Comparison of ENCODE assay signal across 11 mouse cellular contexts in the genomic region with DNA sequence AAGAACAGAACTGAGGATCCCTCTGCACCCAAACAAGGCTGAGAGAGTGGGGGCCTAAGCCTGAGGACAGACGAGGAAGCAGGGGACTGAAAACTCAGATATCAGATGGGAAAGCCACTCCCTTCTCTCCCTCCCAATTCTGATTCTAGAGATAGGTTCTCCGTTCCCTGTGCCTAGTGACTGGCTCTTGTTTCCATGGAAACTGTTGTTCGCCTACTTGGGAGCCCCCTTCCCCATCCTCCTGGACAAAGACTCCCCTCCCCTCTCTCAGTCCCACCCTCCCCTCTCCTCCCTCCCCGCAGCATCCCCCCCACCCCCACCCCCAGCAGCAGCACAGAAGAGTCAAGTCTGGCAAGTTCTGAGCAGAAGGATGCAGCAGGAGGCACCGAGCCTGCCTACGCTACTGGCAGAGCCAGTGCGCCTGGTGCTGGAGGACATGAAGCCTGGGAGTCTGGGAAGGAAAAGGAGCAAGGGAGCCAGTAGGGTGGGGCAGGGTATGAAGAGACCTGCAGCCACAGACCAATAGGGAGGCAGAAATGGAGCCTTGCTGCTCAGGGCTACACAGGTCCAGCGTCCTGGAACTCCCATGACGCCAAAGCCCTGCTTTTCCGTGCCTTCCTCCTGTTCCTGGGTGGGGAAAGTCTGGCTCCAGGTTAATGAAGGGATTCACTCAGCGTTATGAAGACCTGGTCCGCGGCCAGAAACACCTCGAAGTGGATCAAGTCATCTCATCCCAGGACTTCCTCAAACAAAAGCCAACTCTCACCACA. TPM values are rescaled to one million over a fixed set of nuclear protein-coding genes. Genes with fewer than 3 reads are reported as not detected.
DNase-seq lines count a peak whose midpoint lies in the region; ATAC-seq and TF ChIP-seq lines count a peak whose summit lies in the region.
"Had no signal": no experiment of that assay in that cellular context is flagged by ENCODE, and none has a peak within 500 bp of the region (broad histone marks: within the 10 kb centered on the region; RNA-seq: fewer than 3 reads in every experiment).

No protein-coding gene starts in this region.

- H3K9me3 ChIP-seq in stomach, embryonic 16.5 days (replicated peaks; ENCODE audit: control insufficient read depth, low read length) = no peaks in the 10 kb centered on the region
- H3K9me3 ChIP-seq in stomach, postnatal 0 days (ENCODE audit: control insufficient read depth, low read length) = no peaks in the 10 kb centered on the region
- no peaks in the 10 kb centered on the region for H3K9me3 ChIP-seq in intestine, embryonic 16.5 days (ENCODE audit: control insufficient read depth, low read length)

- ATAC-seq in stomach, embryonic 16.5 days (ENCODE audit: insufficient read depth, low FRiP score) = no peak
- no peak for ATAC-seq in stomach, postnatal 0 days (ENCODE audit: low FRiP score, low TSS enrichment)
- ATAC-seq in granulocyte monocyte progenitor cell, adult 5-6 weeks (replicated peaks; ENCODE audit: poor library complexity, severe bottlenecking) = no peak
- ATAC-seq in intestine, embryonic 16.5 days = no peak

- no peak overlapping the region for H3K4me2 ChIP-seq in stomach, embryonic 16.5 days (ENCODE audit: low read depth, low read length)
- H3K4me2 ChIP-seq in stomach, postnatal 0 days (replicated peaks; ENCODE audit: low read depth) = no peak overlapping the region
- no peak overlapping the region for H3K4me2 ChIP-seq in intestine, embryonic 16.5 days (ENCODE audit: low read depth, low read length)

- H3K4me3 ChIP-seq in stomach, embryonic 16.5 days (replicated peaks; ENCODE audit: low read length) = no peak overlapping the region
- no peak overlapping the region for H3K4me3 ChIP-seq in stomach, postnatal 0 days (ENCODE audit: low read depth, low read length)
- H3K4me3 ChIP-seq in intestine, embryonic 16.5 days (ENCODE audit: low read length) = no peak overlapping the region
- H3K4me3 ChIP-seq: erythroblast, embryonic 14.5 days had no signal

- 47% methylated on average over 13 of the region's 14 CpGs for WGBS in stomach, embryonic 16.5 days
- WGBS in stomach, postnatal 0 days = 55% methylated on average over 14 of the region's 14 CpGs
- 53% methylated on average over 14 of the region's 14 CpGs for WGBS in intestine, embryonic 16.5 days

- no peak overlapping the region for H3K27ac ChIP-seq in stomach, embryonic 16.5 days (ENCODE audit: low read length)
- H3K27ac ChIP-seq in stomach, postnatal 0 days (replicated peaks) = no peak overlapping the region
- H3K27ac ChIP-seq in intestine, embryonic 16.5 days (ENCODE audit: low read length) = no peak overlapping the region

- peak; percentile 33 for DNase-seq in cerebellum, adult 11-12 months
- DNase-seq in cerebellum, adult 18-20 months = no peak
- DNase-seq in stomach, postnatal 0 days (ENCODE audit: low spot score) = no peak
- DNase-seq in left cerebral cortex, postnatal 25 days (ENCODE audit: low spot score in 2 of 2) = peak; percentile 75 to 89
- no peak for DNase-seq in heart, adult 18-20 months
- DNase-seq: kidney, adult 9 months; lung, adult 2 months had no signal

- H3K27me3 ChIP-seq in stomach, embryonic 16.5 days (ENCODE audit: control insufficient read depth, insufficient read depth, low read length) = no peaks in the 10 kb centered on the region
- H3K27me3 ChIP-seq in stomach, postnatal 0 days (ENCODE audit: control insufficient read depth, insufficient read depth, low read length) = no peaks in the 10 kb centered on the region
- H3K27me3 ChIP-seq in intestine, embryonic 16.5 days (replicated peaks; ENCODE audit: control insufficient read depth, insufficient read depth, low read length) = no peaks in the 10 kb centered on the region

- intact Hi-C loops in left cerebral cortex, postnatal 25 days (cut with DNase I) = loop anchor here (5.0 kb wide), 1 partner anchor 147 kb away; no protein-coding TSS in a partner anchor

- no peak for TF ChIP-seq EP300 in stomach, postnatal 0 days (optimal IDR thresholded peaks at IDR 0.05)

- no peaks in the 10 kb centered on the region; the same call in 1 of the 2 replicates for H3K36me3 ChIP-seq in stomach, embryonic 16.5 days (ENCODE audit: control insufficient read depth, insufficient read depth, low read length)
- no peaks in the 10 kb centered on the region; the same call in 1 of the 2 replicates for H3K36me3 ChIP-seq in stomach, postnatal 0 days (ENCODE audit: control insufficient read depth, insufficient read depth, low read length)
- no peaks in the 10 kb centered on the region for H3K36me3 ChIP-seq in intestine, embryonic 16.5 days (ENCODE audit: control insufficient read depth, insufficient read depth, low read length)

- TF ChIP-seq CTCF in stomach, postnatal 0 days (IDR thresholded peaks at IDR 0.05; ENCODE audit: low read depth) = no peak

- H3K9ac ChIP-seq in stomach, embryonic 16.5 days (ENCODE audit: low read length) = peak overlapping the region; percentile 52; the same call in 1 of the 2 replicates
- no peak overlapping the region for H3K9ac ChIP-seq in stomach, postnatal 0 days (ENCODE audit: low read length)
- H3K9ac ChIP-seq in intestine, embryonic 16.5 days (ENCODE audit: low read depth, low read length) = no peak overlapping the region

- H3K4me1 ChIP-seq in stomach, embryonic 16.5 days (ENCODE audit: control insufficient read depth, insufficient read depth, low read length) = peaks cover 19% of the 10 kb centered on the region
- no peaks in the 10 kb centered on the region; the same call in 1 of the 2 replicates for H3K4me1 ChIP-seq in stomach, postnatal 0 days (replicated peaks; ENCODE audit: control insufficient read depth, insufficient read depth)
- H3K4me1 ChIP-seq in intestine, embryonic 16.5 days (ENCODE audit: control insufficient read depth, insufficient read depth, low read length) = peaks cover 5% of the 10 kb centered on the region; the same call in 1 of the 2 replicates

RNA-seq across cellular contexts. Expression of a gene that starts 9.6 kb away (rescaled TPM):
- polyA plus RNA-seq in stomach, embryonic 16.5 days (2015; fragmentation: Nextera tagmentation; extraction: Ambion mirVana) = 14.4 and 17.4 TPM in 2 replicates
- 7.5 and 9.7 TPM in 2 replicates for polyA plus RNA-seq in stomach, postnatal 0 days (2015; fragmentation: Nextera tagmentation; extraction: Ambion mirVana)
- 100 to 1,000 TPM; 160 to 168 TPM for total RNA-seq in left cerebral cortex, postnatal 25 days (2021)
- 1 to 10 TPM; 5.9 to 9.5 TPM for total RNA-seq in heart, adult 18-20 months (2021)
- total RNA-seq in granulocyte monocyte progenitor cell, adult 5-6 weeks (2014; fragmentation: Nextera tagmentation) = 0.58 and 2.5 TPM in 2 replicates
- 0.04 and 0.15 TPM in 2 replicates for total RNA-seq in granulocyte monocyte progenitor cell, adult 5-6 weeks (2017)
- polyA plus RNA-seq in intestine, embryonic 16.5 days (2015; fragmentation: Nextera tagmentation; extraction: Ambion mirVana) = 2.6 and 3.0 TPM in 2 replicates

RNA-seq across cellular contexts. Expression of a gene that starts 22.1 kb away (rescaled TPM):
- 35.6 and 36.7 TPM in 2 replicates for polyA plus RNA-seq in stomach, embryonic 16.5 days (2015; fragmentation: Nextera tagmentation; extraction: Ambion mirVana)
- 7.7 and 8.3 TPM in 2 replicates for polyA plus RNA-seq in stomach, postnatal 0 days (2015; fragmentation: Nextera tagmentation; extraction: Ambion mirVana)
- total RNA-seq in left cerebral cortex, postnatal 25 days (2021) = 10 to 100 TPM; 12.9 to 18.6 TPM
- under 1 TPM in 1 of 2 experiments, not detected in 1; 0.33 TPM for total RNA-seq in heart, adult 18-20 months (2021)
- total RNA-seq in granulocyte monocyte progenitor cell, adult 5-6 weeks (2014; fragmentation: Nextera tagmentation) = 11.6 and 14.3 TPM in 2 replicates
- 12.9 and 16.2 TPM in 2 replicates for total RNA-seq in granulocyte monocyte progenitor cell, adult 5-6 weeks (2017)
- 22.1 and 26.1 TPM in 2 replicates for polyA plus RNA-seq in intestine, embryonic 16.5 days (2015; fragmentation: Nextera tagmentation; extraction: Ambion mirVana)

RNA-seq across cellular contexts. Expression of a gene that starts 39.3 kb away (rescaled TPM):
- 144 and 146 TPM in 2 replicates for polyA plus RNA-seq in stomach, embryonic 16.5 days (2015; fragmentation: Nextera tagmentation; extraction: Ambion mirVana)
- polyA plus RNA-seq in stomach, postnatal 0 days (2015; fragmentation: Nextera tagmentation; extraction: Ambion mirVana) = 99.5 and 102 TPM in 2 replicates
- 100 to 1,000 TPM; 207 to 212 TPM for total RNA-seq in left cerebral cortex, postnatal 25 days (2021)
- 10 to 100 TPM; 80.2 to 89.6 TPM for total RNA-seq in heart, adult 18-20 months (2021)
- total RNA-seq in granulocyte monocyte progenitor cell, adult 5-6 weeks (2014; fragmentation: Nextera tagmentation) = 30.9 and 36.2 TPM in 2 replicates
- total RNA-seq in granulocyte monocyte progenitor cell, adult 5-6 weeks (2017) = 196 and 259 TPM in 2 replicates
- polyA plus RNA-seq in intestine, embryonic 16.5 days (2015; fragmentation: Nextera tagmentation; extraction: Ambion mirVana) = 166 and 168 TPM in 2 replicates

RNA-seq across cellular contexts. Expression of a gene that starts 41.0 kb away (rescaled TPM):
- polyA plus RNA-seq in stomach, embryonic 16.5 days (2015; fragmentation: Nextera tagmentation; extraction: Ambion mirVana) = not detected in 2 replicates
- polyA plus RNA-seq in stomach, postnatal 0 days (2015; fragmentation: Nextera tagmentation; extraction: Ambion mirVana) = not detected in 2 replicates
- under 1 TPM; 0.25 to 0.85 TPM for total RNA-seq in left cerebral cortex, postnatal 25 days (2021)
- 10 to 100 TPM; 49.7 to 55.1 TPM for total RNA-seq in heart, adult 18-20 months (2021)
- not detected in 2 replicates for total RNA-seq in granulocyte monocyte progenitor cell, adult 5-6 weeks (2014; fragmentation: Nextera tagmentation)
- not detected in 2 replicates for total RNA-seq in granulocyte monocyte progenitor cell, adult 5-6 weeks (2017)
- polyA plus RNA-seq in intestine, embryonic 16.5 days (2015; fragmentation: Nextera tagmentation; extraction: Ambion mirVana) = not detected in 2 replicates
- polyA plus RNA-seq: erythroblast, embryonic 14.5 days had no signal

Comparison
In these comparisons a context has a peak if more than half of its experiments do, and no peak if none do; other contexts are left out.
1. DNase-seq: peak in cerebellum, adult 11-12 months (single experiment) and left cerebral cortex, postnatal 25 days (2 of 2); none in cerebellum, adult 18-20 months (0 of 2), stomach, postnatal 0 days (single experiment) and heart, adult 18-20 months (0 of 2).
2. RNA of a gene that starts 9.6 kb away (total RNA-seq): 160 to 168 TPM in left cerebral cortex, postnatal 25 days; 5.9 to 9.5 TPM in heart, adult 18-20 months and 0.04 to 2.5 TPM in granulocyte monocyte progenitor cell, adult 5-6 weeks; every median in the first group is over 10 times any median in the second.
3. RNA of a gene that starts 22.1 kb away (total RNA-seq): 12.9 to 18.6 TPM in left cerebral cortex, postnatal 25 days and 11.6 to 16.2 TPM in granulocyte monocyte progenitor cell, adult 5-6 weeks; 0.33 TPM in heart, adult 18-20 months; every median in the first group is over 4 times any median in the second.